Mouse (Mus musculus) spleen, adult 2 months (tissue): ENCODE results near the gene Gm9999.

ENCODE experiments used
- CTCF ChIP-seq: fragments of 200-500 bp; IDR thresholded peaks from 2 replicates; pipeline ENCODE4 v1.5.1; 2011; ENCODE audit warnings: mild to moderate bottlenecking, inconsistent platforms; ENCODE audit not compliant: insufficient read depth, insufficient read length, insufficient replicate concordance; ENCODE audit errors: extremely low read depth
- POLR2A ChIP-seq: fragments of 200-500 bp; IDR thresholded peaks from 2 replicates; pipeline ENCODE4 v1.6.1; 2011; ENCODE audit warnings: low read depth, low read length, inconsistent platforms

DNA sequence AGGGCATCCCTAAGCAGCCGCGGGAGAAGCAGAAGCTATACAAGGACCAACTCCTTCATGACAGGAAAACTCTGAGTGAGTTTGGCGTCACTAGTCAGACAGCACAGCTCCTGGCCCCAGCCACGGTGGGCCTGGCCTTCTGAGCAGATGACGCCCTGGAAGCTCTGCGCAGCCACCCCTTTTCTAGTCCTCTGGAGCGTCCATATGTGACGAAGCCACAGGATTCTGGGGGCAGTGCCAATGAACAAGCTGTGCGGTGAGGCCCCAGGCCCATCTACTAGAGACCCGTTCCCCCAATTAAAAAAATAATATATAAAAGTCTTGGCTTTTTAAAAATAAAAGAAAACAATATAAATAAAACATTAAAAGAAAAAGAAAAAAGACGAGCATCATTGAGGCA lies 7.9 kb upstream of the Gm9999 start:
- no peak for TF ChIP-seq POLR2A
- no peak for TF ChIP-seq CTCF
